Mouse (Mus musculus) spleen, adult 2 months (tissue): ENCODE results near the gene Ranbp3.

Source experiments
- CTCF ChIP-seq: fragments of 200-500 bp; IDR thresholded peaks from 2 replicates; pipeline ENCODE4 v1.5.1; 2011; ENCODE audit warnings: mild to moderate bottlenecking, inconsistent platforms; ENCODE audit not compliant: insufficient read depth, insufficient read length, insufficient replicate concordance; ENCODE audit errors: extremely low read depth
- POLR2A ChIP-seq: fragments of 200-500 bp; IDR thresholded peaks from 2 replicates; pipeline ENCODE4 v1.6.1; 2011; ENCODE audit warnings: low read depth, low read length, inconsistent platforms

DNA sequence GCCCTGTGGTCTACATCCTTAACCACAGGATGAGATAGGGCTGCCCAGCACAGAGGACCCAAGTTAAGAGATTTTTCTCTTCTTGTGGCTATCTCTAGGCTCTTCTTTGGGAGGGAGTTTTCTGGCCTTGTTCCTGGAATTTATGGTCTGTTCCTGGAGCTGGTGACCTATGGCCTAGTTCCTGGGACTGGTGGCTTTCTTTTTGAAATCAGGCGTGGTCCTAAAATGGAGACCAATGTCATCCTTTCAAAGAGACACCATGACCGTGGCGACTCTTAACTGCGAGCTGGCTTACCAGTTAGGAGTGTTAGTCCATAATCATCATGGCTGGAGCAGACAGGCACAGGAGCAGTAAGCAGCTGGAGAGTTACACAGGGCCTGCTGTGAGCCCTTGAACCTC lies 6.7 kb upstream of the Ranbp3 start:
- TF ChIP-seq CTCF (no peak), POLR2A (no peak)
